Mouse (Mus musculus) midbrain, postnatal 0 days (tissue): ENCODE results near the gene Coil. TPM values are rescaled to one million over a fixed set of nuclear protein-coding genes. Genes with fewer than 3 reads are reported as not detected.

Source experiments
- ATAC-seq: fragments of 200-750 bp; cut with Nextera tagmentation; 2 replicates; pipeline ENCODE4 v1.8.0; 2017; ENCODE audit warnings: moderate number of reproducible peaks, mild to moderate bottlenecking, moderate TSS enrichment, moderate library complexity; ENCODE audit not compliant: low FRiP score
- DNase-seq: peaks from one replicate; pipeline ENCODE4 v3.0.0-alpha.2; 2015; ENCODE audit warnings: low spot score
- H3K27ac ChIP-seq: fragments of 300-500 bp; sonication (generic); 2 replicates; pipeline ENCODE4 v1.5.1; 2014; ENCODE audit warnings: low read depth, mild to moderate bottlenecking, low read length, mixed read lengths
- H3K27me3 ChIP-seq: fragments of 300-500 bp; sonication (generic); 2 replicates; pipeline ENCODE4 v1.6.1; 2014; ENCODE audit warnings: low read length, control low read depth, mixed read lengths; ENCODE audit not compliant: insufficient read depth
- H3K36me3 ChIP-seq: fragments of 300-500 bp; sonication (generic); 2 replicates; pipeline ENCODE4 v1.6.1; 2014; ENCODE audit warnings: low read length, control low read depth, mixed read lengths; ENCODE audit not compliant: insufficient read depth
- H3K4me1 ChIP-seq: fragments of 300-500 bp; sonication (generic); 2 replicates; pipeline ENCODE4 v1.6.1; 2014; ENCODE audit warnings: mild to moderate bottlenecking, control low read depth, antibody characterized with exemption, low read length, mixed read lengths; ENCODE audit not compliant: insufficient read depth
- H3K4me2 ChIP-seq: fragments of 300-500 bp; sonication (generic); 2 replicates; pipeline ENCODE4 v1.6.1; 2014; ENCODE audit warnings: low read depth, mild to moderate bottlenecking, low read length, mixed read lengths; ENCODE audit not compliant: poor library complexity, severe bottlenecking
- H3K4me3 ChIP-seq: fragments of 300-500 bp; sonication (generic); 2 replicates; pipeline ENCODE4 v1.5.1; 2014; ENCODE audit warnings: low read depth, mild to moderate bottlenecking, low read length, moderate library complexity
- H3K9ac ChIP-seq: fragments of 300-500 bp; sonication (generic); replicated peaks from 2 replicates; pipeline ENCODE4 v1.6.1; 2014; ENCODE audit warnings: mild to moderate bottlenecking, low read length, moderate library complexity, mixed read lengths; ENCODE audit not compliant: poor library complexity, severe bottlenecking
- H3K9me3 ChIP-seq: fragments of 300-500 bp; sonication (generic); 2 replicates; pipeline ENCODE4 v1.6.1; 2016; ENCODE audit warnings: low read length, control low read depth
- CTCF ChIP-seq: IDR thresholded peaks from 2 replicates; pipeline ENCODE4 v1.5.1; 2016; ENCODE audit warnings: antibody characterized with exemption, mild to moderate bottlenecking
- WGBS: fragments of 180-500 bp; shearing (Covaris S2); extraction: QIAGEN DNeasy Blood & Tissue Kit; methylation state at CpG from one replicate; pipeline ENCODE4 v1.1.7; 2014; 5-methylcytosine and 5-hydroxymethylcytosine counted together
- polyA plus RNA-seq: library from polyadenylated mRNA; unstranded; fragments of >200 nt; fragmentation: Nextera tagmentation; extraction: Ambion mirVana; gene quantifications from 2 replicates; pipeline ENCODE4 v1.2.1, GENCODE M21; 2015
- total RNA-seq: library from RNA; depleted of rRNA; stranded (reverse); fragments of >200 nt; gene quantifications from 2 replicates; pipeline ENCODE4 v1.2.3, GENCODE M21; 2014; rRNA removed

The Coil gene
- 35.1 and 44.2 TPM in 2 replicates for total RNA-seq
- 26.9 and 28.8 TPM in 2 replicates for polyA plus RNA-seq

DNA sequence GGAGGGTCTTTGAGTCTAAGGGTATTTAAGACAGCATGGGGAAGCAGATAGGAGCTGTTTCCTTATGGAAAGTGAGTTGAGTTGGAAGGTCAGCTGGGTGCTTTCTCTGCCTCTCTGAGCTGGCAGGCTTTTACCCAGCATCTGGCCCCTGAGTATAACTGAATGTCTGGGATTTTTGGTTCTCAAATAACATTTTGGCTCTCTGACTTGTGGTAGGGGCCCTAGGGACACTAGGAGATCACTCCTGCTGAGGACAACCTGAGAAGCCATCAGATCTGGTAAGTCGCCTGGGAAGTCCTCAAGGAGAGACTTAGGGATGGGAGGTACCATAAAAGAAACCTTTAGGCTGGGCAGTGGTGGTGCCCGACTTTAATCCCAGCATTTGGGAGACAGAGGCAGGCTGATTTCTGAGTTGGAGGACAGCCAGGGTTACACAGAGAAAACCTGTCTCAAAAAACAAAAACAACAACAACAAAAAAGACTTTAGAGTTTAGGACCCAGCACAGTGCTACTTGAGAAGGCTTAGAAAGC, at the start of gene Coil:
Gene Coil (plus strand): TSS at position 51 of the 531 bp plus-strand sequence.
- no peak within 1 kb of the TSS for H3K4me2 ChIP-seq
- no peak for ATAC-seq
- no peaks in the 10 kb centered on the region for H3K36me3 ChIP-seq
- no peaks in the 10 kb centered on the region for H3K27me3 ChIP-seq
- no peaks in the 10 kb centered on the region for H3K9me3 ChIP-seq
- no peak within 1 kb of the TSS for H3K9ac ChIP-seq
- DNase-seq, result no peak
- 40% methylated on average over 2 of the region's 2 CpGs for WGBS
- no peak within 1 kb of the TSS for H3K27ac ChIP-seq
- no peak within 1 kb of the TSS for H3K4me3 ChIP-seq
- TF ChIP-seq CTCF, result no peak
- H3K4me1 ChIP-seq, result peaks cover 2% of the 10 kb centered on the region; the same call in 1 of the 2 replicates

GRCm38 (mm10) chr11:88926566-88926965, 43.5 kb upstream of the Coil start:
- Histone ChIP-seq H3K27ac (no peak overlapping the region), H3K9ac (no peak overlapping the region), H3K4me1 (no peaks in the 10 kb centered on the region), H3K36me3 (peaks cover 32% of the 10 kb centered on the region), H3K9me3 (no peaks in the 10 kb centered on the region), H3K4me3 (no peak overlapping the region), H3K4me2 (no peak overlapping the region), H3K27me3 (no peaks in the 10 kb centered on the region)
- WGBS, result 93% methylated on average over 5 of the region's 5 CpGs
- no peak for TF ChIP-seq CTCF
- no peak for DNase-seq
- ATAC-seq, result no peak

GRCm38 (mm10) chr11:88931692-88932530, 38.1 kb upstream of the Coil start:
- Histone ChIP-seq H3K36me3 (peaks cover 47% of the 10 kb centered on the region), H3K9ac (no peak overlapping the region), H3K4me3 (no peak overlapping the region), H3K9me3 (no peaks in the 10 kb centered on the region), H3K27me3 (no peaks in the 10 kb centered on the region), H3K4me1 (no peaks in the 10 kb centered on the region), H3K27ac (no peak overlapping the region), H3K4me2 (no peak overlapping the region)
- ATAC-seq (no peak), DNase-seq (no peak)
- no peak for TF ChIP-seq CTCF
- 82% methylated on average over 14 of the region's 14 CpGs for WGBS

- Histone ChIP-seq H3K27ac (no peak overlapping the region), H3K9ac (no peak overlapping the region), H3K27me3 (no peaks in the 10 kb centered on the region), H3K9me3 (no peaks in the 10 kb centered on the region), H3K4me2 (no peak overlapping the region), H3K4me3 (no peak overlapping the region), H3K4me1 (no peaks in the 10 kb centered on the region), H3K36me3 (peaks cover 47% of the 10 kb centered on the region)
- WGBS, result 91% methylated on average over 9 of the region's 9 CpGs
- ATAC-seq, result no peak
- no peak for DNase-seq
- TF ChIP-seq CTCF, result no peak
Measured at GRCm38 (mm10) chr11:88933030-88933429, 37.0 kb upstream of the Coil start.

GRCm38 (mm10) chr11:88934089-88935000, 35.7 kb upstream of the Coil start:
- H3K4me3 ChIP-seq, result no peak overlapping the region
- 93% methylated on average over 19 of the region's 19 CpGs for WGBS
- no peak for DNase-seq
- no peak for ATAC-seq
- no peak overlapping the region for H3K9ac ChIP-seq
- H3K4me1 ChIP-seq, result no peaks in the 10 kb centered on the region
- H3K9me3 ChIP-seq, result no peaks in the 10 kb centered on the region
- H3K36me3 ChIP-seq, result peaks cover 38% of the 10 kb centered on the region
- no peak overlapping the region for H3K27ac ChIP-seq
- no peak for TF ChIP-seq CTCF
- H3K4me2 ChIP-seq, result no peak overlapping the region
- H3K27me3 ChIP-seq, result no peaks in the 10 kb centered on the region
